Mouse (Mus musculus) left cerebral cortex, adult 2 months (tissue): ENCODE data around the gene F930015N05Rik. TPM values are rescaled to one million over a fixed set of nuclear protein-coding genes. Genes with fewer than 3 reads are reported as not detected.

Source experiments
- DNase-seq, 2 experiments: peaks; one replicate each; pipeline ENCODE4 v3.0.0; 2021 to 2022; ENCODE audit warnings: low spot score in 2 of 2, mixed read lengths in 1 of 2; ENCODE audit errors: extremely low spot score in 1 of 2
- H3K27ac ChIP-seq: fragments of 200-600 bp; 2 replicates; pipeline ENCODE4 v1.8.1; 2022
- H3K4me3 ChIP-seq: fragments of 200-600 bp; 2 replicates; pipeline ENCODE4 v1.8.1; 2022
- CTCF ChIP-seq: fragments of 200-600 bp; IDR thresholded peaks from 2 replicates; pipeline ENCODE4 v1.8.1; 2022; ENCODE audit warnings: antibody characterized with exemption, mild to moderate bottlenecking, moderate library complexity
- intact Hi-C: fragments of 180-260 bp; cut with DNase I; formaldehyde crosslinking; loops from one replicate; pipeline ENCODE4 v1.15.1; 2025
- long read RNA-seq, 2 experiments: library from polyadenylated mRNA; stranded (forward); transcript quantifications; one replicate each; pipeline ENCODE4 v2.0.0; 2021; ENCODE audit warnings: borderline mapping rate in 2 of 2
- total RNA-seq, 2 experiments: library from RNA; stranded (reverse); gene quantifications; 2 replicates each; pipeline ENCODE4 v1.2.3; 2021

The F930015N05Rik gene
- total RNA-seq, result 1 to 10 TPM in 1 of 2 experiments, under 1 TPM in 1; 0.68 to 1.4 TPM
- long read RNA-seq, experiment 1, partial matches to known transcripts, result 0 of 1 reads
- long read RNA-seq, experiment 1, other reads (novel, unspliced or antisense), result 0 of 1 reads
- long read RNA-seq, experiment 2, partial matches to known transcripts, result 0 of 2 reads
- long read RNA-seq, experiment 2, other reads (novel, unspliced or antisense), result 0 of 2 reads

GRCm38 (mm10) chr11:64436412-64436727 is at the start of gene F930015N05Rik:
F930015N05Rik (minus strand) TSS chr11:64436653.
- peak within 1 kb of the TSS; percentile 50 for H3K4me3 ChIP-seq
- intact Hi-C loops, result loop anchor here (2.0 to 5.0 kb wide), 2 partner anchors 359 to 516 kb away; partner anchors contain the start of gene Cox10
- DNase-seq, result no peak
- TF ChIP-seq CTCF, result no peak
- H3K27ac ChIP-seq, result peak within 1 kb of the TSS; percentile 19; the same call in 1 of the 2 replicates

- TF ChIP-seq CTCF, result no peak
- no peak overlapping the region for H3K27ac ChIP-seq
- H3K4me3 ChIP-seq, result no peak overlapping the region
- intact Hi-C loops, result no loop called here
- DNase-seq, result no peak
Observed at GRCm38 (mm10) chr11:64481445-64481844, 45.0 kb upstream of the F930015N05Rik start.

GRCm38 (mm10) chr11:64473679-64474078 is 37.2 kb upstream of the F930015N05Rik start:
- no peak overlapping the region for H3K27ac ChIP-seq
- H3K4me3 ChIP-seq, result no peak overlapping the region
- intact Hi-C loops, result no loop called here
- no peak for TF ChIP-seq CTCF
- no peak for DNase-seq

GRCm38 (mm10) chr11:64470689-64471088 is 34.2 kb upstream of the F930015N05Rik start:
- intact Hi-C loops, result no loop called here
- Histone ChIP-seq H3K4me3 (no peak overlapping the region), H3K27ac (no peak overlapping the region)
- no peak for DNase-seq
- no peak for TF ChIP-seq CTCF

GRCm38 (mm10) chr11:64468737-64469136 is 32.3 kb upstream of the F930015N05Rik start:
- Histone ChIP-seq H3K27ac (no peak overlapping the region), H3K4me3 (no peak overlapping the region)
- no peak for TF ChIP-seq CTCF
- no peak for DNase-seq
- intact Hi-C loops, result no loop called here

- TF ChIP-seq CTCF, result no peak
- Histone ChIP-seq H3K27ac (no peak overlapping the region), H3K4me3 (no peak overlapping the region)
- intact Hi-C loops, result no loop called here
- no peak for DNase-seq
Observed at GRCm38 (mm10) chr11:64461746-64462145, 25.3 kb upstream of the F930015N05Rik start.

GRCm38 (mm10) chr11:64448586-64449315 is 12.3 kb upstream of the F930015N05Rik start:
- TF ChIP-seq CTCF, result no peak
- no peak for DNase-seq
- H3K27ac ChIP-seq, result no peak overlapping the region
- no peak overlapping the region for H3K4me3 ChIP-seq
- intact Hi-C loops, result no loop called here

GRCm38 (mm10) chr11:64445227-64445626 is 8.8 kb upstream of the F930015N05Rik start:
- no peak overlapping the region for H3K27ac ChIP-seq
- no peak for TF ChIP-seq CTCF
- intact Hi-C loops, result no loop called here
- H3K4me3 ChIP-seq, result no peak overlapping the region
- no peak for DNase-seq

- intact Hi-C loops, result loop anchor here (2.0 to 5.0 kb wide), 3 partner anchors 275 to 1038 kb away; no protein-coding TSS in a partner anchor
- Histone ChIP-seq H3K27ac (no peak overlapping the region), H3K4me3 (no peak overlapping the region)
- TF ChIP-seq CTCF, result no peak
- no peak for DNase-seq
Observed at GRCm38 (mm10) chr11:64442701-64443100, 6.2 kb upstream of the F930015N05Rik start.

GRCm38 (mm10) chr11:64442119-64442518 is 5.7 kb upstream of the F930015N05Rik start:
- H3K4me3 ChIP-seq, result no peak overlapping the region
- intact Hi-C loops, result loop anchor here (2.0 to 5.0 kb wide), 3 partner anchors 275 to 1037 kb away; no protein-coding TSS in a partner anchor
- TF ChIP-seq CTCF, result peak; percentile 59

GRCm38 (mm10) chr11:64438909-64439308 is 2.5 kb upstream of the F930015N05Rik start:
- no peak overlapping the region for H3K27ac ChIP-seq
- H3K4me3 ChIP-seq, result no peak overlapping the region
- peak; percentile 29 for TF ChIP-seq CTCF
- intact Hi-C loops, result loop anchor here (5.0 kb wide), 1 partner anchor 362 kb away; the partner anchor contains the start of gene Cox10
- DNase-seq, result no peak

More at GRCm38 (mm10) chr11:64442119-64442518, 5.7 kb upstream of the F930015N05Rik start:
- no peak overlapping the region for H3K27ac ChIP-seq
- peak in 1 of 2 experiments; percentile 14 for DNase-seq

GRCm38 (mm10) chr11:64437721-64438120 is 1.3 kb upstream of the F930015N05Rik start:
- TF ChIP-seq CTCF, result no peak
- Histone ChIP-seq H3K27ac (no peak overlapping the region), H3K4me3 (no peak overlapping the region)
- intact Hi-C loops, result loop anchor here (2.0 to 5.0 kb wide), 2 partner anchors 360 to 517 kb away; partner anchors contain the start of gene Cox10
- DNase-seq, result no peak
